Mouse (Mus musculus) adrenal gland, postnatal 25 days (tissue): Measurements from ENCODE around the gene Man2a1. TPM values are rescaled to one million over a fixed set of nuclear protein-coding genes. Genes with fewer than 3 reads are reported as not detected.

Experiments
- total RNA-seq: library from RNA; stranded (reverse); gene quantifications from 2 replicates; pipeline ENCODE4 v1.2.3, GENCODE M21; 2021

Gene Man2a1
- total RNA-seq, 1 experiment from 2014 or later, result 176 TPM

Other genes starting within 250 kb of the Man2a1 start
- gene 4930583I09Rik, start 235.3 kb downstream of the Man2a1 start, total RNA-seq, result not detected in 2 replicates